Comparison of ENCODE assay signal across 14 mouse cellular contexts in the genomic region with DNA sequence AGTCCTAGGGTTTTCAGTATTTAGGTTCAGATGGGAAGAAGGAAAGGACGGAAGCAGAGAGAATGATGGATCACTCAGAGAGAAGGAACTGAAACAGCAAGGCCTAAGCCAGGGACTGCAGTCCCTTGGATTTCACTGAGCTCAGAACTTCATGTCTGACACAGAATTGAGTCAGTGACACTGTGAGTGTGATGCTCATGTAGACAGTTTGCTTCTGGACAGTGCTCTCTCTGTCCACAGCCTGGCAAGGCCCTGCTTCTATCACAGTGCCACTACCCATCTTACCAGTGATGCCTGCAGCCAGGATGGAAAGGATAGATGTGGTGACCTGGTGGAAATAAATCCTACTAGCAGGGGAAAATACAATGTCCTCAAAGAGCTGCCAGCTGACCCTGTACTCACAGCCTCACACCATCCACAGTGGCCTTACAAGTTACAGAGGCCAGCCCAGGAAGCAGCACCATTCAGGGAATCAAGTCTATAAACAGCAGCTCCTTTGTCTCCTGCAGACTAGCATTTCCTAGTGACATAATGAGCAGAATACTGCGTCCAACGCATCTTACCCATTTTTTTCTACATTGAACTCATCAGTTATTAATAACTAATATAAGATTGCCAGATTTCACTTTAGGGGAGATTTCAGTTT. TPM values are rescaled to one million over a fixed set of nuclear protein-coding genes. Genes with fewer than 3 reads are reported as not detected.
DNase-seq lines count a peak whose midpoint lies in the region; ATAC-seq and TF ChIP-seq lines count a peak whose summit lies in the region.
"Had no signal": no experiment of that assay in that cellular context is flagged by ENCODE, and none has a peak within 500 bp of the region (broad histone marks: within the 10 kb centered on the region; RNA-seq: fewer than 3 reads in every experiment).

No protein-coding gene starts in this region.

- no peaks in the 10 kb centered on the region for H3K36me3 ChIP-seq in hindbrain, embryonic 15.5 days
- H3K36me3 ChIP-seq in hindbrain, embryonic 10.5 days: peaks cover 100% of the 10 kb centered on the region
- H3K36me3 ChIP-seq in C2C12 (ENCODE audit: control insufficient read depth, insufficient read depth): peaks cover 84% of the 10 kb centered on the region
- H3K36me3 ChIP-seq in stomach, postnatal 0 days (ENCODE audit: control insufficient read depth, insufficient read depth, low read length): peaks cover 10% of the 10 kb centered on the region

- H3K4me1 ChIP-seq in hindbrain, embryonic 15.5 days (replicated peaks): peaks cover 17% of the 10 kb centered on the region
- H3K4me1 ChIP-seq in hindbrain, embryonic 10.5 days (replicated peaks): no peaks in the 10 kb centered on the region
- no peaks in the 10 kb centered on the region for H3K4me1 ChIP-seq in cortical plate, adult 2 months (ENCODE audit: control insufficient read depth, insufficient read depth, low read length)
- no peaks in the 10 kb centered on the region for H3K4me1 ChIP-seq in stomach, postnatal 0 days (replicated peaks; ENCODE audit: control insufficient read depth, insufficient read depth)
- H3K4me1 ChIP-seq: liver, embryonic 15.5 days had no signal

- TF ChIP-seq EP300 in stomach, postnatal 0 days (optimal IDR thresholded peaks at IDR 0.05): no peak

- no peak for TF ChIP-seq CTCF in C2C12 (IDR thresholded peaks at IDR 0.05; ENCODE audit: control insufficient read depth, insufficient read depth, insufficient read length)
- TF ChIP-seq CTCF in cortical plate, adult 2 months (IDR thresholded peaks at IDR 0.05; ENCODE audit: extremely low read depth, insufficient read depth, low read length): no peak
- no peak for TF ChIP-seq CTCF in stomach, postnatal 0 days (IDR thresholded peaks at IDR 0.05; ENCODE audit: low read depth)

- DNase-seq in hindbrain, embryonic 10.5 days (ENCODE audit: low spot score): no peak
- DNase-seq in layer of hippocampus, postnatal 14 days (ENCODE audit: low spot score in 2 of 2): peak; percentile 35 to 45
- no peak for DNase-seq in gastrocnemius, postnatal 14 days
- DNase-seq in stomach, postnatal 0 days (ENCODE audit: low spot score): no peak
- DNase-seq: cerebellum, adult 9-10 months; kidney, postnatal 4 days; right cerebral cortex, postnatal 14 days had no signal

- ATAC-seq in hindbrain, embryonic 15.5 days (ENCODE audit: low FRiP score, low read depth): peak; percentile 88
- ATAC-seq in stomach, postnatal 0 days (ENCODE audit: low FRiP score, low TSS enrichment): no peak
- no peak for ATAC-seq in megakaryocyte, adult 5-6 weeks (ENCODE audit: poor library complexity, severe bottlenecking)
- ATAC-seq: lung, postnatal 0 days had no signal

- no peaks in the 10 kb centered on the region for H3K27me3 ChIP-seq in hindbrain, embryonic 15.5 days
- no peaks in the 10 kb centered on the region for H3K27me3 ChIP-seq in hindbrain, embryonic 10.5 days (ENCODE audit: insufficient read depth, poor library complexity, severe bottlenecking)
- no peaks in the 10 kb centered on the region for H3K27me3 ChIP-seq in C2C12 (ENCODE audit: control insufficient read depth, insufficient read depth, insufficient read length)
- H3K27me3 ChIP-seq in stomach, postnatal 0 days (ENCODE audit: control insufficient read depth, insufficient read depth, low read length): no peaks in the 10 kb centered on the region
- H3K27me3 ChIP-seq: embryonic facial prominence, embryonic 15.5 days; liver, embryonic 15.5 days had no signal

- no peaks in the 10 kb centered on the region for H3K79me3 ChIP-seq in C2C12 (ENCODE audit: low read depth)

- H3K9me3 ChIP-seq in hindbrain, embryonic 15.5 days: no peaks in the 10 kb centered on the region
- no peaks in the 10 kb centered on the region for H3K9me3 ChIP-seq in hindbrain, embryonic 10.5 days
- H3K9me3 ChIP-seq in stomach, postnatal 0 days (ENCODE audit: control insufficient read depth, low read length): no peaks in the 10 kb centered on the region
- H3K9me3 ChIP-seq: embryonic facial prominence, embryonic 15.5 days; liver, embryonic 15.5 days had no signal

- peak overlapping the region; percentile 12 for H3ac ChIP-seq in C2C12 (ENCODE audit: control insufficient read depth, insufficient read length, low read depth)

- 44% methylated on average over 3 of the region's 3 CpGs for WGBS in hindbrain, embryonic 15.5 days
- WGBS in hindbrain, embryonic 10.5 days: 91% methylated on average over 3 of the region's 3 CpGs
- 88% methylated on average over 3 of the region's 3 CpGs for WGBS in stomach, postnatal 0 days

- intact Hi-C loops in gastrocnemius, postnatal 14 days (cut with DNase I; ENCODE audit: low total_unique reads): no loop called here

- H3K9ac ChIP-seq in hindbrain, embryonic 15.5 days: no peak overlapping the region
- no peak overlapping the region for H3K9ac ChIP-seq in stomach, postnatal 0 days (ENCODE audit: low read length)
- H3K9ac ChIP-seq: embryonic facial prominence, embryonic 15.5 days; liver, embryonic 15.5 days had no signal

- H3K4me3 ChIP-seq in hindbrain, embryonic 15.5 days: no peak overlapping the region
- no peak overlapping the region for H3K4me3 ChIP-seq in hindbrain, embryonic 10.5 days
- H3K4me3 ChIP-seq in C2C12 (ENCODE audit: insufficient read depth, poor library complexity, severe bottlenecking): no peak overlapping the region
- H3K4me3 ChIP-seq in cortical plate, adult 2 months (ENCODE audit: insufficient read depth, low read length): no peak overlapping the region
- H3K4me3 ChIP-seq in stomach, postnatal 0 days (ENCODE audit: low read depth, low read length): no peak overlapping the region
- H3K4me3 ChIP-seq: embryonic facial prominence, embryonic 15.5 days; liver, embryonic 15.5 days had no signal

- no peak for TF ChIP-seq POLR2A in cortical plate, adult 2 months (IDR thresholded peaks at IDR 0.05; ENCODE audit: extremely low read depth, insufficient read depth, low read length)

- no peak overlapping the region for H3K4me2 ChIP-seq in hindbrain, embryonic 15.5 days
- no peak overlapping the region for H3K4me2 ChIP-seq in stomach, postnatal 0 days (replicated peaks; ENCODE audit: low read depth)
- H3K4me2 ChIP-seq: embryonic facial prominence, embryonic 15.5 days; liver, embryonic 15.5 days had no signal

- H3K79me2 ChIP-seq in C2C12 (ENCODE audit: control insufficient read depth, insufficient read depth): no peaks in the 10 kb centered on the region

- peak overlapping the region; percentile 67 for H3K27ac ChIP-seq in hindbrain, embryonic 15.5 days (replicated peaks)
- no peak overlapping the region for H3K27ac ChIP-seq in hindbrain, embryonic 10.5 days
- H3K27ac ChIP-seq in cortical plate, adult 2 months (ENCODE audit: insufficient read depth, low read length): peak overlapping the region; percentile 8; the same call in 1 of the 2 replicates
- no peak overlapping the region for H3K27ac ChIP-seq in stomach, postnatal 0 days (replicated peaks)
- H3K27ac ChIP-seq: embryonic facial prominence, embryonic 15.5 days; liver, embryonic 15.5 days had no signal

TF ChIP-seq in C2C12, 6 proteins besides CTCF, POLR2A, EP300 and RAD21:
- TF ChIP-seq CEBPB (IDR thresholded peaks at IDR 0.05; ENCODE audit: low read depth): no peak
- no peak for TF ChIP-seq MYOD1 (IDR thresholded peaks at IDR 0.05; ENCODE audit: control insufficient read depth, insufficient read length, low read depth)
- no peak for TF ChIP-seq MYOG (IDR thresholded peaks at IDR 0.05; ENCODE audit: control insufficient read depth, extremely low read depth, insufficient read length)
TF ChIP-seq in C2C12: peak in this region for 0.

RNA-seq across cellular contexts. Expression of gene Cenpf, which starts 43.1 kb away (rescaled TPM):
- 21.0 and 25.3 TPM in 2 replicates for polyA plus RNA-seq in hindbrain, embryonic 15.5 days (2015; fragmentation: Nextera tagmentation; extraction: Ambion mirVana)
- polyA plus RNA-seq in hindbrain, embryonic 10.5 days (2016; fragmentation: Nextera tagmentation; extraction: Ambion mirVana): 71.0 and 122 TPM in 2 replicates
- polyA plus RNA-seq in C2C12 (2012; fragmentation: generic; extraction: Trizol): 5.4 TPM
- polyA plus RNA-seq in cortical plate, adult 2 months (2012; rRNA removed): 0.15 and 0.23 TPM in 2 replicates
- total RNA-seq in layer of hippocampus, postnatal 14 days (2021): 1 to 10 TPM; 3.0 to 4.0 TPM
- total RNA-seq in gastrocnemius, postnatal 14 days (2021): 1 to 10 TPM; 3.5 to 4.0 TPM
- polyA plus RNA-seq in stomach, postnatal 0 days (2015; fragmentation: Nextera tagmentation; extraction: Ambion mirVana): 16.5 and 21.7 TPM in 2 replicates
- 38.7 and 40.5 TPM in 2 replicates for total RNA-seq in megakaryocyte, adult 5-6 weeks (2015)
- total RNA-seq in megakaryocyte, adult 5-6 weeks (2017): 47.4 and 82.1 TPM in 2 replicates

Comparison
In these comparisons a context has a peak if more than half of its experiments do, and no peak if none do; other contexts are left out.
1. H3K27ac ChIP-seq: peak in hindbrain, embryonic 15.5 days (single experiment) and cortical plate, adult 2 months (single experiment); none in hindbrain, embryonic 10.5 days (single experiment) and stomach, postnatal 0 days (single experiment).
2. DNase-seq: peak in layer of hippocampus, postnatal 14 days (2 of 2); none in hindbrain, embryonic 10.5 days (single experiment), gastrocnemius, postnatal 14 days (single experiment) and stomach, postnatal 0 days (single experiment).